In the genomic region with DNA sequence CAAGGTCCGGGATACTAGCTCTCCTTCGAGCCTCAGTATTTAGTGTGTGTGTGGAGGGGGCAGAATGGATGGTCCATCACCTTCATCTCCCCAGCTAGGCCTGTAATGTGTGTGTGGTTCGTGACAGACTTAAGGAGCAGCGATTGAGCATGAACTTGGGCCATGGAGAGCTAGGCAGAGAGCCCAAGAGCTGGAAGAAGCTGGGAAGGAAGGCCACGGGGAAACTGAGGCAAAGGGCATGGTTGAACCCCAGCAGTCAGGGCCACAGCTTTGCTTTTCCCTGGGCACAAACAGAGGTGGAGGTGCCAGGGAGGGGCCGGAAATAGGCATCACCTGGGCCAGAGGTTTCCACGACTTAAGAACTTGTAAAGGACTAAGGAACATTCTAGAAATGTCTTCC, we compare ENCODE assay signal across 27 mouse cellular contexts. TPM values are rescaled to one million over a fixed set of nuclear protein-coding genes. Genes with fewer than 3 reads are reported as not detected.
DNase-seq lines count a peak whose midpoint lies in the region; ATAC-seq and TF ChIP-seq lines count a peak whose summit lies in the region.
"Had no signal": no experiment of that assay in that cellular context is flagged by ENCODE, and none has a peak within 500 bp of the region (broad histone marks: within the 10 kb centered on the region; RNA-seq: fewer than 3 reads in every experiment).

No protein-coding gene starts in this region.

- H3K9ac ChIP-seq in heart, embryonic 14.5 days (ENCODE audit: low read length) = no peak overlapping the region
- H3K9ac ChIP-seq in lung, embryonic 14.5 days = no peak overlapping the region
- H3K9ac ChIP-seq in lung, postnatal 0 days (replicated peaks; ENCODE audit: low read depth) = no peak overlapping the region
- no peak overlapping the region for H3K9ac ChIP-seq in embryonic facial prominence, embryonic 14.5 days (ENCODE audit: low read depth, low read length)
- no peak overlapping the region for H3K9ac ChIP-seq in limb, embryonic 14.5 days (ENCODE audit: low read depth, low read length, severe bottlenecking)
- H3K9ac ChIP-seq: heart, embryonic 15.5 days; kidney, embryonic 15.5 days; liver, embryonic 15.5 days; lung, embryonic 15.5 days; midbrain, embryonic 12.5 days had no signal

- no peak for TF ChIP-seq EP300 in lung, postnatal 0 days (IDR thresholded peaks at IDR 0.05)

- 0 out of 2 replicates have a peak, but pooled peaks have one; percentile 18 for ATAC-seq in heart, embryonic 14.5 days (ENCODE audit: insufficient number of reproducible peaks, insufficient read depth, low FRiP score, low read depth)
- ATAC-seq in lung, embryonic 14.5 days (ENCODE audit: insufficient read depth) = 0 out of 2 replicates have a peak, but pooled peaks have one; percentile 15
- ATAC-seq in lung, postnatal 0 days = no peak
- peak; percentile 20; the same call in 1 of the 2 replicates for ATAC-seq in embryonic facial prominence, embryonic 14.5 days (ENCODE audit: low read depth)
- 0 out of 2 replicates have a peak, but pooled peaks have one; percentile 1 for ATAC-seq in limb, embryonic 14.5 days (ENCODE audit: low FRiP score, low read depth)
- ATAC-seq: CD4-positive, CD25-positive, alpha-beta regulatory T cell, adult 4 months; forebrain, embryonic 16.5 days; intestine, embryonic 16.5 days had no signal

- no peaks in the 10 kb centered on the region for H3K9me3 ChIP-seq in heart, embryonic 14.5 days (ENCODE audit: control insufficient read depth, low read length)
- no peaks in the 10 kb centered on the region for H3K9me3 ChIP-seq in lung, embryonic 14.5 days (ENCODE audit: low read depth, low read length)
- no peaks in the 10 kb centered on the region for H3K9me3 ChIP-seq in lung, postnatal 0 days (ENCODE audit: low read length)
- H3K9me3 ChIP-seq in embryonic facial prominence, embryonic 14.5 days (ENCODE audit: control insufficient read depth, low read length) = no peaks in the 10 kb centered on the region
- no peaks in the 10 kb centered on the region for H3K9me3 ChIP-seq in limb, embryonic 14.5 days (ENCODE audit: control insufficient read depth, low read length)
- H3K9me3 ChIP-seq: heart, embryonic 15.5 days; kidney, embryonic 15.5 days; liver, embryonic 15.5 days; lung, embryonic 15.5 days; midbrain, embryonic 12.5 days had no signal

- H3K27ac ChIP-seq in heart, embryonic 14.5 days (replicated peaks in 1 of 2; ENCODE audit: control insufficient read depth in 1 of 2, insufficient read depth in 1 of 2, low read depth in 2 of 2, low read length in 2 of 2) = no peak overlapping the region
- H3K27ac ChIP-seq in lung, embryonic 14.5 days (ENCODE audit: low read depth) = no peak overlapping the region
- H3K27ac ChIP-seq in lung, postnatal 0 days (ENCODE audit: low read length) = no peak overlapping the region
- H3K27ac ChIP-seq in embryonic facial prominence, embryonic 14.5 days (replicated peaks; ENCODE audit: low read depth, low read length) = no peak overlapping the region
- no peak overlapping the region for H3K27ac ChIP-seq in limb, embryonic 14.5 days (replicated peaks; ENCODE audit: low read depth, low read length)
- H3K27ac ChIP-seq: heart, embryonic 15.5 days; kidney, embryonic 15.5 days; liver, embryonic 15.5 days; lung, embryonic 15.5 days; midbrain, embryonic 12.5 days had no signal

- H3K4me2 ChIP-seq in heart, embryonic 14.5 days (ENCODE audit: low read length) = no peak overlapping the region
- no peak overlapping the region for H3K4me2 ChIP-seq in lung, embryonic 14.5 days
- H3K4me2 ChIP-seq in lung, postnatal 0 days (replicated peaks; ENCODE audit: low read depth, low read length) = no peak overlapping the region
- H3K4me2 ChIP-seq in embryonic facial prominence, embryonic 14.5 days (ENCODE audit: low read depth, low read length) = no peak overlapping the region
- no peak overlapping the region for H3K4me2 ChIP-seq in limb, embryonic 14.5 days (replicated peaks; ENCODE audit: low read depth, low read length, severe bottlenecking)
- H3K4me2 ChIP-seq: heart, embryonic 15.5 days; kidney, embryonic 15.5 days; liver, embryonic 15.5 days; lung, embryonic 15.5 days; midbrain, embryonic 12.5 days had no signal

- TF ChIP-seq CTCF in lung, embryonic 14.5 days (IDR thresholded peaks at IDR 0.05; ENCODE audit: low read depth) = no peak
- no peak for TF ChIP-seq CTCF in lung, postnatal 0 days (IDR thresholded peaks at IDR 0.05)

- no peak for TF ChIP-seq POLR2A in limb, embryonic 14.5 days (IDR thresholded peaks at IDR 0.05; ENCODE audit: borderline replicate concordance, extremely low read depth, insufficient read depth, insufficient read length)

- DNase-seq in heart, adult 9 months (ENCODE audit: low spot score in 2 of 2) = no peak
- DNase-seq in lung, embryonic 14.5 days = no peak
- no peak for DNase-seq in lung, postnatal 0 days (ENCODE audit: low spot score)
- no peak for DNase-seq in embryonic facial prominence, embryonic 14.5 days (ENCODE audit: low spot score)
- no peak for DNase-seq in limb, embryonic 14.5 days (ENCODE audit: low spot score)
- DNase-seq in spleen, postnatal 36 days (ENCODE audit: low spot score in 2 of 2) = no peak
- DNase-seq: adrenal gland, postnatal 14 days; cerebellum, adult 11 months; cerebellum, adult 9-10 months; cerebellum, postnatal 36 days; gastrocnemius, postnatal 36 days; heart, adult 18-20 months; kidney, postnatal 4 days; liver; lung, postnatal 36 days; right cerebral cortex, postnatal 25 days; thymus, postnatal 14 days had no signal

- no peak overlapping the region for H3K4me3 ChIP-seq in heart, embryonic 14.5 days (ENCODE audit: control insufficient read depth in 1 of 2, insufficient read depth in 1 of 2, low read depth in 1 of 2, low read length in 2 of 2)
- no peak overlapping the region for H3K4me3 ChIP-seq in lung, embryonic 14.5 days (ENCODE audit: low read depth, low read length)
- H3K4me3 ChIP-seq in lung, postnatal 0 days (ENCODE audit: low read depth, low read length) = no peak overlapping the region
- H3K4me3 ChIP-seq in embryonic facial prominence, embryonic 14.5 days (ENCODE audit: low read depth, low read length) = no peak overlapping the region
- H3K4me3 ChIP-seq in limb, embryonic 14.5 days (replicated peaks; ENCODE audit: low read length) = no peak overlapping the region
- H3K4me3 ChIP-seq: gastrocnemius, adult 2 months; heart, embryonic 15.5 days; kidney, embryonic 15.5 days; liver, embryonic 15.5 days; lung, embryonic 15.5 days; midbrain, embryonic 12.5 days had no signal

- H3K27me3 ChIP-seq in heart, embryonic 14.5 days (ENCODE audit: control insufficient read depth, insufficient read depth, low read length) = no peaks in the 10 kb centered on the region
- no peaks in the 10 kb centered on the region for H3K27me3 ChIP-seq in lung, embryonic 14.5 days (ENCODE audit: insufficient read depth, low read length)
- H3K27me3 ChIP-seq in lung, postnatal 0 days (replicated peaks; ENCODE audit: insufficient read depth, low read length) = no peaks in the 10 kb centered on the region
- H3K27me3 ChIP-seq in embryonic facial prominence, embryonic 14.5 days (replicated peaks; ENCODE audit: control insufficient read depth, insufficient read depth, low read length) = no peaks in the 10 kb centered on the region
- no peaks in the 10 kb centered on the region for H3K27me3 ChIP-seq in limb, embryonic 14.5 days (ENCODE audit: control insufficient read depth, insufficient read depth, low read length)
- H3K27me3 ChIP-seq: heart, embryonic 15.5 days; kidney, embryonic 15.5 days; liver, embryonic 15.5 days; lung, embryonic 15.5 days; midbrain, embryonic 12.5 days had no signal

- WGBS in heart, embryonic 14.5 days = 71% methylated on average over 7 of the region's 7 CpGs
- 68% methylated on average over 7 of the region's 7 CpGs for WGBS in lung, embryonic 14.5 days
- WGBS in lung, postnatal 0 days = 72% methylated on average over 7 of the region's 7 CpGs
- WGBS in embryonic facial prominence, embryonic 14.5 days = 79% methylated on average over 7 of the region's 7 CpGs
- 85% methylated on average over 7 of the region's 7 CpGs for WGBS in limb, embryonic 14.5 days

- H3K4me1 ChIP-seq in heart, embryonic 14.5 days (ENCODE audit: control insufficient read depth in 2 of 2, insufficient read depth in 2 of 2, low read length in 2 of 2) = no peaks in the 10 kb centered on the region
- H3K4me1 ChIP-seq in lung, embryonic 14.5 days (ENCODE audit: insufficient read depth) = no peaks in the 10 kb centered on the region; the same call in 1 of the 2 replicates
- no peaks in the 10 kb centered on the region for H3K4me1 ChIP-seq in lung, postnatal 0 days (ENCODE audit: insufficient read depth, low read depth, low read length)
- H3K4me1 ChIP-seq in embryonic facial prominence, embryonic 14.5 days (ENCODE audit: control insufficient read depth, insufficient read depth, low read length) = no peaks in the 10 kb centered on the region
- no peaks in the 10 kb centered on the region; the same call in 1 of the 2 replicates for H3K4me1 ChIP-seq in limb, embryonic 14.5 days (ENCODE audit: control insufficient read depth, insufficient read depth, low read length)
- H3K4me1 ChIP-seq: heart, embryonic 15.5 days had no signal

- H3K36me3 ChIP-seq in heart, embryonic 14.5 days (ENCODE audit: control insufficient read depth, insufficient read depth, low read length) = peaks cover 45% of the 10 kb centered on the region
- peaks cover 36% of the 10 kb centered on the region for H3K36me3 ChIP-seq in lung, embryonic 14.5 days (ENCODE audit: insufficient read depth)
- H3K36me3 ChIP-seq in lung, postnatal 0 days (ENCODE audit: insufficient read depth, low read length) = no peaks in the 10 kb centered on the region; the same call in 1 of the 2 replicates
- peaks cover 49% of the 10 kb centered on the region for H3K36me3 ChIP-seq in embryonic facial prominence, embryonic 14.5 days (ENCODE audit: control insufficient read depth, insufficient read depth, low read length)
- peaks cover 52% of the 10 kb centered on the region for H3K36me3 ChIP-seq in limb, embryonic 14.5 days (ENCODE audit: control insufficient read depth, insufficient read depth, low read length)
- H3K36me3 ChIP-seq: liver, embryonic 15.5 days had no signal

RNA-seq across cellular contexts. Expression of gene Igfbp5, which starts 17.5 kb away (rescaled TPM):
- polyA plus RNA-seq in heart, embryonic 14.5 days (2014; fragmentation: Nextera tagmentation; extraction: Ambion mirVana) = 64.3 and 90.1 TPM in 2 replicates
- polyA plus RNA-seq in lung, embryonic 14.5 days (2014; fragmentation: Nextera tagmentation; extraction: Ambion mirVana) = 48.5 and 51.8 TPM in 2 replicates
- 30.7 and 32.6 TPM in 2 replicates for polyA plus RNA-seq in lung, postnatal 0 days (2015; fragmentation: Nextera tagmentation; extraction: Ambion mirVana)
- 131 and 138 TPM in 2 replicates for polyA plus RNA-seq in embryonic facial prominence, embryonic 14.5 days (2014; fragmentation: Nextera tagmentation; extraction: Ambion mirVana)
- 332 and 333 TPM in 2 replicates for polyA plus RNA-seq in limb, embryonic 14.5 days (2012; rRNA removed)
- 114 and 118 TPM in 2 replicates for polyA plus RNA-seq in limb, embryonic 14.5 days (2014; fragmentation: Nextera tagmentation; extraction: Ambion mirVana)
- polyA plus RNA-seq: CD4-positive, CD25-positive, alpha-beta regulatory T cell, adult 4 months had no signal

RNA-seq across cellular contexts. Expression of gene Igfbp2, which starts 32.8 kb away (rescaled TPM):
- polyA plus RNA-seq in heart, embryonic 14.5 days (2014; fragmentation: Nextera tagmentation; extraction: Ambion mirVana) = 53.2 and 67.5 TPM in 2 replicates
- 321 and 352 TPM in 2 replicates for polyA plus RNA-seq in lung, embryonic 14.5 days (2014; fragmentation: Nextera tagmentation; extraction: Ambion mirVana)
- polyA plus RNA-seq in lung, postnatal 0 days (2015; fragmentation: Nextera tagmentation; extraction: Ambion mirVana) = 51.4 and 58.5 TPM in 2 replicates
- polyA plus RNA-seq in embryonic facial prominence, embryonic 14.5 days (2014; fragmentation: Nextera tagmentation; extraction: Ambion mirVana) = 446 and 451 TPM in 2 replicates
- 287 and 384 TPM in 2 replicates for polyA plus RNA-seq in limb, embryonic 14.5 days (2012; rRNA removed)
- polyA plus RNA-seq in limb, embryonic 14.5 days (2014; fragmentation: Nextera tagmentation; extraction: Ambion mirVana) = 343 and 395 TPM in 2 replicates
- polyA plus RNA-seq: CD4-positive, CD25-positive, alpha-beta regulatory T cell, adult 4 months had no signal
